Mouse (Mus musculus) cerebellum, adult 18-20 months (tissue): ENCODE data around the gene Cdt1.
A peak's percentile ranks its signal among the peaks of the same experiment; 100 is the strongest.

Experiments used
- DNase-seq, 2 experiments: peaks; one replicate each; pipeline ENCODE4 v3.0.0; 2021

Gene Cdt1

GRCm38 (mm10) chr8:122616181-122616905, 48.5 kb downstream of the Cdt1 start:
- DNase-seq = no peak

GRCm38 (mm10) chr8:122617947-122618546, 50.2 kb downstream of the Cdt1 start:
- peak; percentile 87 to 88 for DNase-seq

GRCm38 (mm10) chr8:122618660-122619378, 51.0 kb downstream of the Cdt1 start:
- no peak for DNase-seq

GRCm38 (mm10) chr8:122620446-122620845, 52.6 kb downstream of the Cdt1 start:
- no peak for DNase-seq

- DNase-seq = no peak
Measured at GRCm38 (mm10) chr8:122622727-122623126, 54.9 kb downstream of the Cdt1 start, which contains the start of gene Pabpn1l. Gene Pabpn1l (minus strand): TSS chr8:122622739.
